Mouse (Mus musculus) layer of hippocampus, adult 8-10 months (tissue): ENCODE data around the gene H2-DMa. TPM values are rescaled to one million over a fixed set of nuclear protein-coding genes. Genes with fewer than 3 reads are reported as not detected.

Source experiments
- DNase-seq, 2 experiments: peaks; one replicate each; pipeline ENCODE4 v3.0.0; 2022; ENCODE audit warnings: low spot score in 2 of 2
- total RNA-seq, 4 experiments: library from RNA; stranded (reverse); gene quantifications; 2 replicates each; pipeline ENCODE4 v1.2.4; 2022

H2-DMa gene
- total RNA-seq, 4 experiments from 2014 or later, result 31.5 to 37.7 (median 34.2) TPM

DNA sequence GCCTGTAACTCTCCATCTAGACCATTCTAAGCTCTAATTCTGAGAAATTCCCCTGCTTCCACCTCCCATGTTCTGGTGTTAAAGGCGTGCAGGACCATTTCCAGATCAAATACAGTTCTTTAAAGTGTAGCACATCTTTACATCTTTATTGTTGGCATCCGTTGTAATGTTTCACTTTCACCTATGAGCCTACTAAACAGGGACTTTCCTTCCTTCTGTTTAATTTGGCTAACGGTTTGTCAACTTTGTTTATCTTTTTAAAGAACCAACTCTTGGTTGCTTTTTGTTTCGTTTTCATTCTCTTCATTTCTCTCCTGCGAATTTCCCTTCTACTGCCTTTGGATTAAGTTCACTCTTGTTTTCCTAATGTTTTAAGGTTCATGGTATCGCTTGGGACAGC lies 16.5 kb upstream of the H2-DMa start:
- no peak for DNase-seq

DNA sequence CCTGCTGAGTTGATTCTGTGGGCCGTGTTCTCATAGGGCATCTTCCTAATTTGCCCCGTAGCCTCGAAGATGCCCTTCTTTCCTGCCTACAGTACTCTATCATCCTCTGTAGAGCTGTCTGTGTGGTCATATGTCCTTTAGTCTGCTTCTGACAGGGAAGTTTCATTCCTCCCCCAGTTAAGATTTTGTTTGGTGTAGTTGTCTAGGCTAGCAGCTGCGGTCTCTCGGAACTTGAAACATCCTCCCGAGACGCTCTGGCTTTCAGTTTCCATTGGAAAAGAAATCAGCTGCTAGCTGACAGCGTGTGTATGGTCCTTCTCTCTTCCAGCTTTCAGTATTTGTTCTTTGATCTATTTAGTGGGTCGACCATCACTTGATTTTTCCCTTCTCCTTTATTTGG lies 14.5 kb upstream of the H2-DMa start:
- no peak for DNase-seq

DNA sequence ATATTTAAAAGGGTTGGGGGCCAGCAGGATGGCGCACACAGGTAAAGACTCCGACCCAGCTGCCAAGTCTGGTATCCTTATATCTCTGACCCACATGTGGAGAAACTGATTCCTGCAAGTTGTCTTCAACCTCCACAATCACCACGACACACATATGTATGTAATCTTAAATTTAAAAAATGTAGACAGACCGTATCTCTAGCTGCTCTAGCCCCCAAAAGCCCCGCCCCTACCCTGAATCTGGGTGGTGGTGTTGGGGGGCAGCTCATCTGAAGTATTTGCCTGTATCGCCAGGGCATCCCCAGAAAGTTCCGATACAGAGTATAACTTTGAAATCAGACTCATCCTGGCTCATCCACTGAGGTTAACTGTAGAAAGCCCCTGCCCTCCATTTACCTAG lies 12.8 kb upstream of the H2-DMa start:
- DNase-seq, result no peak

DNA sequence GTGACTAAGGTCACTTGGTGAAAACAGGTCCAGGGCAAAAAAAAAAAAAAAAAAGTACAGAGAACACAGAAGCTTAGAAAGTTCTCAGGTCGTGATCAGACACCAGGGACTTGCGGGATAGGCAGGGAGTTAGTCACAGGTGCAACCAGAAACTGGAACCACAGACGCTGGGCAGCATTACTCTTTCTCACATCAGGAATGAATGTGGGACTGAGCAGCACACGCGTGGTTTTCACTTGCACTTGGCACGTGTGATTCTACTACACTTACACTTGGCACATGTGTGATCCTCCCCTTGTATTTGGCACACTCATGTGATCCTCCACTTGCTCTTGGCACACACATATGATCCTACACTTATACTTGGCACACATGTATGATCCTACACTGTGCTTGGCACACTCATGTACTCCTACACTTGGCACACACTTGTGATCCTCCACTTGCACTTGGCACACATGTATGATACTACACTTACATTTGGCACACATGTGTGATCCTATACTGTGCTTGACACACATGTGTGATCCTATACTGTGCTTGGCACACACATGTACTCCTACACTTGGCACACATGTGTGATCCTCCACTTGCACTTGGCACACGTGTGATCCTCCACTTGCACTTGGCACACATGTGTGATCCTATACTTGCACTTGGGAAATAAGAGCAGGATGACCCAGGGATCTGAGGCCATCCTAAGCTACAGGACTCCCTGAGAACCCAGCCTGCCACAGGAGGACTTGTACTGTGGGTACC lies 12.1 kb upstream of the H2-DMa start:
- DNase-seq, result no peak

DNA sequence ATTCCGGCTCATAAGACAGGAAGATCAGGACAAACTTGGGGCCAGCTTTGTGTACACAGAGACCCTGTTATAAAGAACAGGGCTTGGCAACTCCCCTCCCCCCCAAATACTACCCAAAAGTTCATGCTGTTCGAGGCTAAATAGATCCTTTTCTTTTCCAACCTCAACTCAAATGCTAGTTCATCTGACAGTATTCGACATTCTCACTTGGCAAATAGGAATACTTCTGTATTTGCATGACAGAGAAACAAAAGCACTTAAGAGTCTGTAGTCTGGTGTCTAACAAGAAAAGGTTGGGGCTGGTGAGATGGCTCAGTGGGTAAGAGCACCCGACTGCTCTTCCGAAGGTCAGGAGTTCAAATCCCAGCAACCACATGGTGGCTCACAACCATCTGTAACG lies 10.9 kb upstream of the H2-DMa start:
- DNase-seq, result no peak

DNA sequence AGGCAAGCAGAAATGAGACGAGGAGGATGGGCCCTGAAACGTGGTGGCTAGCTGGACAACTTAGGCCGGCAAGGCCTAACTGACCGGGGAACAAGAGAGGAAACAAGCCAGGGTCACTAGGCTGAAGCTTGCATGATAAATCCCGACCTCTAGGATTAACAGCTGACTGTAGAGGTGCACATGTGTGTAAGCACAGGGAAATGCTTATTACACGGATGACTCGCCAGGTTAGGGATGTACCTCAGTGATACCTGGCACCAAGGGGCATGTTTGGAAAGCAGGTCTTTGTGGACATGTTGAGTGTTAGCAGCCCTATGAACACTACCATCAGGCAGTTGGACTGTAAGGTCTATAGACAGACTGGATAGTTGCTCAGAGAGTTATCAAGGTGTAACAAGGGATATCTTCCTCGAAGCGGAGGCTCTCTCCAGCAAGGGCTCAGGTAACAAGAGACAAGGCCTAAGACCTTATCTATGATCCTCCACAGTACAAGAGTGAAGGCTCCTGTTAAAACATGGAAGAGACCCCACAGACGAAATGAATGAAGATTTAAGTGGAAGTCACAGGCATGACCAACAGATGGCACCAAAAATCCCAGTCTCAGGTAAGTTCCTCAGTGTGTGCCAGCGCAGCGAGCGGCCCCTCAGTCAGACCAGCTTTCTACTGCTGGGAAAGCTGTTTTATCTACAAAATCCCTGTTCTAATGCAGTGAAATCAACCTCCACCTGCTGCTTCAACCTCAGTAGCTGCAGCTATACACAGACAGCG lies 10.1 kb upstream of the H2-DMa start:
- no peak for DNase-seq

DNA sequence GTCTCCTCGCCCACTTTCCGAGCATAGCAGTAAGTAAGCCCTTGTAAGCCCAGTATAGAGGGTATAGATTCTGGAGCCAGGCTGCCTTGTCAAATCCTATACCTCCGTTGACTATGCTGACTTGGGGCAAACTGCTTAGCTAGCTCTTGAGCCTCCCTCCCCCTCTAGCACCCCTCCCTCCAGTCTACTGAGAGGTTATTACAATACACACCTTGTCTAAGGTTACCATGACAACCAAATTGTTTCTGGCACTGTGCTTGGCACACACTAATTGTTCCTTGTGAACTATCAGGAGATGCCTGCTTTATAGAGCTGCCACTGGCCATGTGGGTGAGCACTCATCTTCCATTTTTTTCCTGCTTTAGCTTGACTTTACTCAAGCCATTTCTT lies 9.5 kb upstream of the H2-DMa start:
- no peak for DNase-seq

DNA sequence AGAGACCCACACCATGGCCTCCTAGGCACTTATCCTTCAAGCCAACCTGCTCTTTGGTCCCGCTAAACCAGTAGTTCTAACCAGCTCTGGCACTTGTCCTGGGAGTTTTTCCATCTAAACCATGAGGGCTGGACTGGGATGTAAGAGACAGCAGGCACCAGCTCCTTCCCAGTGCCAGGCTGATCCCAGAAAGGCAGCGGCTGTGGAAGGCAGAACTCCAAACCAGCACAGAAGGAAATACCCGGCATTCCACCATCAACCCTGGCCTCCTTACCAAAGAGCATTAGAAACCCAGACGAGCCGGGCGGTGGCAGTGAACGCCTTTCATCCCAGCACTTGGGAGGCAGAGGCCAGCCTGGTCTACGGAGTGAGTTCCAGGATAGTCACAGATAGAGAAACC lies 9.0 kb upstream of the H2-DMa start:
- no peak for DNase-seq

DNA sequence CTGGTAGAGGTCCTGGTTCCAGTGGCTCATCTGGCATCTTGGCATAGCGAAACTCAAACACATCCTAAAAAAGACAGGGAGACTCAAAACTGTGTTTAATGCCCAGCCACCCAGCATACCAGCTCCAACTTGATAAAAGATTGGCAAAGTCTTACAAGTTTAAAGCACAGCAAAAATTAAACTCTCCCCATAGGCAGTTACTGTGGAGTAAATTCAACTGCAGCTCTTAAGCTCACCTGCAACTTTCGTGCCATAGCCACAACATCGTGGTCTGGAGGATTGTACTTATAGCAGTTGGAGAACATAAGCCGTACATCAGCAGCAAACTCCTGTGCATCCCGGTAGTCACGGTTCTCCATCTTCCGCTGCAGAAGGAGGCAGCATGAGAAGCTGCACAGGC lies 5.2 kb upstream of the H2-DMa start:
- DNase-seq, result no peak

DNA sequence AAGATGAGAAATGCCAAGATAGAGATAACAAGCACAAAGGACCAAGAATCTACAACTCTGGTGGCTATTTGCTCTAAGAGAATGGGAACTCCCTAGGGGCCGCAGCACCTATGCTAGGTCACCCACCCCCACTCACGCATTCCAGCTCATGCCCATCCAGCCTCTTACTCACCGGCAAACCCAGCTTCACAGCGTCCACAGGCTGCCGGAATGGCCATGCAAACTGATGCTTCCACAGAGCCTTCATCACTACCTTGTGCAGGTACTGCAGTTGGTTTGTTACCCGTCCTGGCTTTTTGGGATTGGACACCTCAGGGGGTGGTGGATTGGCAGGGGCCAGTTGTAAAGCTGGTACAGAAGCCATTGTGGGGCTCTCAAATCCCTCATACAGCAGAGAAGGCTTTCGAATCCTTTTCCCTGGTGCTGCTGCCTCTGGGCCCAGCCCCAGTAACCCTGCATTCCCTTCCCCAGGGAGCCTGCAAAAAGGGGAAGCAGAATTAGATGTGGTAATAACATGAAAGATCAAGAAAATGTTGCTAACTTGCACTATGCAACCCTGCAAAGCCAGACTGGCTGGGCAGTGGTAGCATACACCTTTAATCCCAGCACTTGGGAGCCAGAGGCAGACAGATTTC lies 2.5 kb upstream of the H2-DMa start:
- DNase-seq, result no peak

DNA sequence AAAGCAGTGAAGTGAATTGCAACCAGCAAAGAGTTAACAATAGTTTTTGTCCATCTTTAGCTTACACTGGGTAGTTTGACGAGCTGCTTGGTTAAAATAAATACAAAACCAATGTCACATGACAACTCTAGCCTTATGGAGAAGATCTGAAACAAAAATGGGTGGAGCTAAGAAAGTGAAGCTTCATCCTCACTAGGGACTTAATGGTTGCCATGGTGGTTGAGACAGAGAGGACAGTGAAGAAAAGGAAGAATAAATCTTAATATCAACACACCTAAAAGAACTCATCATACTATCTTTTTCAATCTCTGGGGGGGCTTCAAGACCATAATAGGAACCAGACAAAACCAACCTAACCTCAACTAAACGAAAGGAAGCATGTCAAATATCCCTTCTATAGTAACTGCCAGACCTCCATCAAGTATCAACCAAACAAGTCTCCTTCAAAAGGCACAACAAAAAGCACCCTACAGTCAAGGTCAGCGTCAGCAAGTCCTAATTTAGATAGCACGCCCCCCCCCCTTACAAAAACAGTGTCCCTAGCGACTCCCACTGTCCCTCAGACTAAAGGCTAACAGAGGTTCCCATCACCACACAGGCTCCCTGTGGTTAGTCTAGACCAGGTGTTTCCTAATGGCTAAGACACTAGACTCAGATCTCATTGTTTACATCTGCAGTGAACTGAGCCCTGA lies 1.8 kb upstream of the H2-DMa start:
- DNase-seq, result no peak

DNA sequence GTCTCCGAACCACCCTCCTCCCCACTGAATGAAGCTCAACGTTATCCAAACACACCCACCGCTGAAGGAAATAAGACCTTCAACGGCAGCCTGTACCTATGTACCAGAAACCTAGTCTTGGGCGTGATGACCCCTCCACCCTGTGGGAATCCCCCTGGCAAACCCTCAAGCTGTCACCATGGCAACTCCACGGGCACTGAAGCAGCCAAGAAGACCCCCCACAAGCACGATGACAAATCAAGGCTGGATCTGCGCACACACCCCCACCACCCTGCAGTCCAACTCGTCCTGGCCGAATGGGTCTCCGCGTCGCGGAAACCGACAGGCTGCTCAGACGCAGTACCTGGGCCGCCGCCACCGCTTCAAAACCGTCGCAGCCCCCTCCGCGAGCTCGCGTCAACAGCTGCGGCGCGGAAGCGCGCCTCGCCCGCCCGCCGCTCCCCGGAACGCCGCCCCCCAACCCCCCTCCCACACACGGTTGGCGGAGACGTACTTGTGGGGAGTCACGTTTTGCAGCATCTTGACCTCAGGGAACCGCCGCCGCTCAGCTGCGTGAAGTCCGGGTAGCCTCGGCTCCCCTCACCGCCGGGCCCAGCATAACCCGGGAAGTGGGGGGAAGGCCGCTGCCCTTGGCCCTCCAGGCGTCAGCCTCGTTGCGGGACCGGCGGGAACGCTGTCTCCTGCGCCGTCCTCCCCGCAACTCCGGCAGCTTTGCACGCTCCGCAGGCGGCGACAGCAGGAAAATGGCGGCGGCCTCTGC lies 1.0 kb upstream of the H2-DMa start:
- DNase-seq, result no peak

DNA sequence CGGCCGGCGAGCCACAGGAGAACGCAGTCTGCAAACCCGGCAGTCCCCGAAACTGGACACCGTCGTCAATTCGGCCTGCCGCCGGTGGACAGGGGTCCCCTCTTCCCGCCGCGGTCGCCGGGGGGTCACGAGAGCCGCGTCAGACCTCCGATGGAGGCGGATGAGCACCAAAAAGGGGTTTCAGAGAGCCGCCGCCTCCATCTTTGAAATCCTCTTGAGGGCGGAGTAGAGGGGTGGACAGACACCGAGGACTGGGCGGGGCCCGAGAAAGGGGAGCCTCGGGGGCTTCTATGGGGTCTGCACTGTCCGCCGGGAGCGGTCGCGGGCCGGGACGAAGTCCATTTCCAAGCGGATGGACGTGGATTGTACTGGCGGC lies 480 bp upstream of the H2-DMa start:
- no peak for DNase-seq

DNA sequence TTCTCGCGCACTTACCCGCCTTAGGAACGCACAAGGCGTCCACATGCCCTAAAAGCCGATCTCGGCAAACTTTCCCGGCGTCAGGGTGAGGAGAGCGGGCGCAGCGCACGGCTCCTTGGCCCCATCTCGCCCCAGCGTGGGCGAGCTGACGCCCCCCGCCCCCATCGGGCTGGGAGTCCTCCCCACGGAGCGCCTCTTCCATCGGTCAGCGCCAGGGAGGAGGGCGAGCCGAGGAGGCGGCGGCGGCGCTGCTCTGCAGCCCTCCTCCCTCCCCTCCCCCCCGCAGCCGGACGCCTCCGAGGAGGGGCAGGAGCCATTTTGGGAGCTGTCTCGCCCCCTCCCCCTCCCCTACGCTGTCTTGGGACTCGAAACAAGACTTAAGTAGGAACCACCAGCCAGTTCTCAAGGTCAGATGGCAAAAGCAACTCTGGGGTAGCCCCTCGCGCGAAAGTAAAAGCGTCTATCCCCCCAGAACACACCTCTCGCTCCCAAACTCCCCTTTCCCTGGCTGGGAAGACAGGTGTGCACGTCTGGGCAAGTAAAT lies 911 bp downstream of the H2-DMa start:
- peak; percentile 82 for DNase-seq

DNA sequence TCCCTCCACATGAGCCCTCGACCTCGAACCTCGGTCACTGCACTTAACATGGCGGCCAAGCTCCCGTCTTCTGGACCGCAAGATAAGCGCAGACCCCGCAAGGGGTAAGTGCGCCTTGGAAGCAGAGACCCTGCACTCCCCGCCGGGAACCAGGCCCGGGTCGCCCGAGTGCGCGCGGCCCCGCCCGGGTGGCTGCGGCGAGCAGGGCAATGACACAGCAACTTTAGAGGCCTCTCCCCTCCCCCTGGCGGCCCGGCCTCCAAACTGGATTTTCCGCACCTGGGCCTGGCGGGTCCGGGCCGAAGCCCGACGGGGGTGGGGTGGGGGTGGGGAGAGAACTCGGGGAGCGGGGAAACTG lies 1.5 kb downstream of the H2-DMa start:
- peak; percentile 70 to 71 for DNase-seq

DNA sequence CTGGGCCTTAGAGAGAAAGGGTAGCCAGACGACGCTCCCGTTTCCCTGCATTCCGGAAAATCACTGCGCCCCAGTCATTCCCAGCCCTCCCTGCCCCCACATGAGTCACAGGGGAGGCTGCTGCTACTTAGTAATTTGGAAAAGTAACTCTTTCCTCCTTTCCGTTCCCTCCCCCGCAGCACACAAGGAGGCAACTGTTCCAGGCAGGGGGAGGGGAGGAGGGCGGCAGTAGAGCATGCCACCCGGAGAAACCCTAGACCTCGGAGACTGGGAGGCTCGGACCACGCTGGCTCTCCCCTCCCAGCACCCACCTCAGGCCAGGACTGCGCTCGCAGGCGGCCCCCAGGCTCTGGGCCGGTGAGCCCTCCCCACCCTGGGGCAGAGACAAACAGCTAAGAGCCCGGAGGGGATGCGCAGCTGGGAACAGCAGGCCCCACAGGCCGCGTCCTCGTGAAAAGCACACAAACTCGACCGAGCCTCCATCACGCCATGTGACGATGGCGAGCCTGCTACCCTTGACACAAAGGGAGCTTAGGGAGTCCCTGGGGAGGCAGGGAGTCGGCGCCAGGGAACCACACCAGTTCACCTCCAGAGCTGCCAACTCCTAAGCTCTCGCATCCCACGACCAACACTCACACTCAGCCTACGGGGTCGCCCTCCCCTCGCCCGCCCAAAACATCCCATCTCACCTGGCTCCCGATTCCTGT lies 2.0 kb downstream of the H2-DMa start:
- peak; percentile 87 to 93 for DNase-seq

DNA sequence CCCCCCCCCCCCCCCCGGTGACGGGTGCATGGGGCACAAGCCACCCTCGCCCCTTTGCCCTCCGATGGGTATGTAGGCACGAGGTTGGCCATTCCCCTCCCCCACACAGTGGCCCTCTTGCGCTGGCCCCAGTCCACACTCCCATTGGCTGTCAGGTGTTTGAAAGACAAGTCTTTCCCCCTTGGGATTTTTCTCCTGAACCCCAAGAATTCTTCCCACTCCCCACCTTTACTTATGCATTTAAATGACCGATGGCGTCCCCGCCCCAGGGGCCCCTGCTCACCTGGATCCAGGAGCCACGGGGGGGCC lies 2.5 kb downstream of the H2-DMa start:
- DNase-seq, result peak; percentile 61 to 67

DNA sequence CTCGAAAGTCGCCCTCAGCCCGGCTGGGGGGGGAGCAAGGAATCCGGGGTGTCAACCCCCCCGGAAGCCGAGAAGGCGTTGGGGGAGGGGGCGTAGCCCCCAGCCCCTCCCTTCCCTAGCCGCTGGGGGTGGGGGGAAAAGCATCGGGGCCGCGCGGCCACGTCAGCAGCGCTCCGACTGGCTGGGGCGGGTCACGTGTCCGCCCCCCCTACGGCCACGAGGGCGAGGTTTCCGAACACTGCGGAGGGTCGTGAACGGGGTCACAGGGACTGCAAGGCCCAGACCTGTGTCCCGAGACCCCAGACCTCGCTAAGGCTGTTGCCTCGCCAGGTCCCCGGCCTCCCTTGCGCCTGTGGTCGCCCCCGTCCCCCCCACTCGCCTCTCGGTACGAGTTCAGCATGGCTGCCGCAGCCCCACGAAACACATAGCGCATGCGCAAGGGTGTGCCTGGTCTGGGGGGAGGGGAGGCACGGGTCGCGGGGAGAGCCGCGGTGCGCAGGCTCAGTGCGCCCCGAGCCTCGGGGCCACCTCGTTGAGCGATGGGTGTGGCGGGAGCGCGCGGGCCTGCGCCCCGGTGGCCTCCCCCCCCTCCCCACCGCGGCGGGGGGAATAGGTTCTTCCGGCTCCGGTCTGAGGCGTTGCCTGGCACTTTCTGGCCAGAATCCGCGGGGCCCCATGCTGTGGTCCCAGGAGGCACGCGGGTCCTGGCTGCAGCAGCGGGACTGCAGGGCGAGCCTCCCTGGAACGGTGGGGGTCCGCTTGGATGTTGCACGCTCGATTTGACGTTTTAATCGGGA lies 3.0 kb downstream of the H2-DMa start, which contains the start of gene Brd2:
Gene Brd2 (minus strand): TSS at position 447 of the 797 bp plus-strand sequence.
- peak; percentile 93 to 95 for DNase-seq

DNA sequence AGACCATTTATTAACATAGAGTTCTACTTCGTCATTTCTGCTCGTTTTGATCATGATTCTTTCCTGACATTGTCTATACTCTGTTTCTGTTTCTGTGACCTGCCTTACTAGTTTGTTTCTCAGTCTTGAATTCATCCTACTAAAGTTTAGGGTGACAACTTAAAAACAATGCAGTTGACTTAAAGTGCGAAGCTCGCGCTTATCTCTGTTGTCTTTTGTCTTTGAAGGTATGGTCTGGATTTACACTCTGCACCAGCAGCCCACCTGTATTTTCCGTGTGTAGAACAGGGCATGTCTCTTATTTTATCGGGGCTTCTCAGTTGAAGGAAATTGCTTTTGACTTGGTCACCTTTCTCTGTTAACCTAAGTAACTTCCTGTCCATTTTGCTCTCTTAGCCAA lies 3.8 kb downstream of the H2-DMa start:
- DNase-seq, result no peak

DNA sequence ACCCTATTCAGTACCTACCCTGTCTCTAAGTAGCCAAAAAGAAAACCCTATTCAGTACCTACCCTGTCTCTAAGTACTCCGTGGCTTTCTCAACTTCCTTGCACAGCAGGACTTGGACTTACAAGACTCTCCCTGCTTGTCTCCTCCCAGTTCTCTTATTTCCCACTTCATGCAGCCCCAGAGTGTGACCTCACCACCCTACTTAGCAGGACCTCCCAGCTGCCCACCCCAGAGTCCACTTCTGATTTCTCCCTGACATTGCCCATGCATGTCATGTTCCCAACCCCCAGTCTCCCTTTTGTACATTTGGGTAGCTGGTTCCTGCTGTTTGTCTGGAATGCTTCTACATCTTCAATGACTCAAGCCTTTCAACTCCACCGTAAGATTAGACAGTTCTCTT lies 4.2 kb downstream of the H2-DMa start:
- DNase-seq, result no peak
